Comparison of ENCODE assay signal across 22 mouse cellular contexts in the genomic region with DNA sequence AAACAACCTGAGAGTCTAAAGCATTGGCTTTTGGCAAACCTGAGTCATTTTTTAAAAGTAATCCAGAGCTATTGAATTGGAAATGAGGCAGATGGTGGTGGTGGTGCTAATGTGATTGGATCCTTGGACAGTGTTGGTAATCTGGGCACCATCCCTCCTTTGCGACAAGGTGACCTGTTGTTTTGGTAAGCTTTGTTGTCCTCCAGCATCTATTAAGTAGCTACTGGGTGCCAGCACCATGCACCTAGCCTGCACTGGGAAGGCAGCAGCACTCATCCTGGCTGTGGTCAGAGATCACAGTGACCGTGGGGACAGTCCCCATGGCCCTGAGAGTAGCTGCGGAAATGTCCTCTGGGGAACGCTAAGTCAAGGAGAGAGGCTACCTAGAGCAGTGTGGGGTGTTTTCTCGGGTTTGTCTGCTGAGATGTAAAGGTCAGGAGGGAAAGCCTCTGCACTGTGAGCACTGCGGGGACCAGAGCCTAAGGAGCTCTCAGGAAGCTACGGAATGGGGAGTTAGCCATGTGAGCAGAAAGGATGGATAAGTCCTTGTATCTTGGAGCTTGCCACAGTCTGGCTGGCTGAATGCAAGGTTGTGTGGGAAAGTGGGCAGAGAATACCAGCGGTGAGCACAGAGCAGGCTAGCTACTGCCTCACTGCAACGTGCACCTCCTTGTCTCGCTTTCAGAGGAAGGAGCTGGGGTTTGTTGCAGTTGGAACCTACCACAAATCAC.
DNase-seq lines count a peak whose midpoint lies in the region; ATAC-seq and TF ChIP-seq lines count a peak whose summit lies in the region.
"Had no signal": no experiment of that assay in that cellular context is flagged by ENCODE, and none has a peak within 500 bp of the region (broad histone marks: within the 10 kb centered on the region; RNA-seq: fewer than 3 reads in every experiment).

No protein-coding gene starts in this region.

- peak overlapping the region; percentile 1 for H3K4me2 ChIP-seq in heart, embryonic 11.5 days
- no peak overlapping the region for H3K4me2 ChIP-seq in hindbrain, embryonic 13.5 days
- no peak overlapping the region for H3K4me2 ChIP-seq in midbrain, postnatal 0 days (ENCODE audit: low read depth, low read length, poor library complexity, severe bottlenecking)
- H3K4me2 ChIP-seq in midbrain, embryonic 14.5 days (ENCODE audit: low read length): no peak overlapping the region
- H3K4me2 ChIP-seq: embryonic facial prominence, embryonic 12.5 days; forebrain, embryonic 15.5 days; hindbrain, embryonic 12.5 days; intestine, embryonic 15.5 days; limb, embryonic 13.5 days; liver, embryonic 13.5 days; lung, embryonic 14.5 days; neural tube, embryonic 13.5 days had no signal

- 55% methylated on average over 10 of the region's 10 CpGs for WGBS in heart, embryonic 11.5 days (ENCODE audit: insufficient replicate concordance)
- 84% methylated on average over 10 of the region's 10 CpGs for WGBS in hindbrain, embryonic 13.5 days
- WGBS in hindbrain, embryonic 10.5 days: 88% methylated on average over 10 of the region's 10 CpGs
- WGBS in midbrain, postnatal 0 days: 77% methylated on average over 10 of the region's 10 CpGs
- WGBS in midbrain, embryonic 14.5 days: 79% methylated on average over 10 of the region's 10 CpGs

- ATAC-seq in heart, embryonic 11.5 days (replicated peaks; ENCODE audit: insufficient number of reproducible peaks, low FRiP score, low TSS enrichment): no peak
- no peak for ATAC-seq in hindbrain, embryonic 13.5 days (ENCODE audit: low FRiP score)
- ATAC-seq in midbrain, postnatal 0 days (ENCODE audit: low FRiP score): no peak
- ATAC-seq in midbrain, embryonic 14.5 days (ENCODE audit: low FRiP score, low TSS enrichment): no peak
- ATAC-seq: CD4-positive, CD25-positive, alpha-beta regulatory T cell, adult 4 months; forebrain, embryonic 15.5 days; intestine, embryonic 15.5 days had no signal

- no peaks in the 10 kb centered on the region for H3K9me3 ChIP-seq in heart, embryonic 11.5 days (replicated peaks; ENCODE audit: control insufficient read depth, low read length)
- no peaks in the 10 kb centered on the region for H3K9me3 ChIP-seq in hindbrain, embryonic 13.5 days
- no peaks in the 10 kb centered on the region for H3K9me3 ChIP-seq in hindbrain, embryonic 10.5 days
- H3K9me3 ChIP-seq in midbrain, postnatal 0 days (ENCODE audit: low read length): no peaks in the 10 kb centered on the region
- no peaks in the 10 kb centered on the region for H3K9me3 ChIP-seq in midbrain, embryonic 14.5 days (ENCODE audit: control insufficient read depth, low read length)
- H3K9me3 ChIP-seq: embryonic facial prominence, embryonic 12.5 days; forebrain, embryonic 15.5 days; hindbrain, embryonic 12.5 days; intestine, embryonic 15.5 days; limb, embryonic 13.5 days; liver, embryonic 13.5 days; neural tube, embryonic 13.5 days had no signal

- no peak overlapping the region for H3K4me3 ChIP-seq in heart, embryonic 11.5 days (ENCODE audit: low read depth, low read length)
- no peak overlapping the region for H3K4me3 ChIP-seq in hindbrain, embryonic 13.5 days
- H3K4me3 ChIP-seq in hindbrain, embryonic 10.5 days: no peak overlapping the region
- no peak overlapping the region for H3K4me3 ChIP-seq in midbrain, postnatal 0 days (ENCODE audit: low read depth, low read length)
- H3K4me3 ChIP-seq in midbrain, embryonic 14.5 days (replicated peaks; ENCODE audit: low read depth, low read length): no peak overlapping the region
- H3K4me3 ChIP-seq: embryonic facial prominence, embryonic 12.5 days; forebrain, embryonic 15.5 days; hindbrain, embryonic 12.5 days; intestine, embryonic 15.5 days; limb, embryonic 13.5 days; liver, embryonic 13.5 days; neural tube, embryonic 13.5 days had no signal

- no peaks in the 10 kb centered on the region for H3K27me3 ChIP-seq in heart, embryonic 11.5 days (ENCODE audit: control insufficient read depth, insufficient read depth, low read length)
- H3K27me3 ChIP-seq in hindbrain, embryonic 13.5 days: no peaks in the 10 kb centered on the region
- no peaks in the 10 kb centered on the region for H3K27me3 ChIP-seq in hindbrain, embryonic 10.5 days (ENCODE audit: insufficient read depth, poor library complexity, severe bottlenecking)
- no peaks in the 10 kb centered on the region for H3K27me3 ChIP-seq in midbrain, postnatal 0 days (ENCODE audit: insufficient read depth, low read length)
- no peaks in the 10 kb centered on the region for H3K27me3 ChIP-seq in midbrain, embryonic 14.5 days (ENCODE audit: control insufficient read depth, insufficient read depth, low read length)
- H3K27me3 ChIP-seq: embryonic facial prominence, embryonic 12.5 days; forebrain, embryonic 15.5 days; hindbrain, embryonic 12.5 days; intestine, embryonic 15.5 days; limb, embryonic 13.5 days; liver, embryonic 13.5 days; neural tube, embryonic 13.5 days had no signal

- H3K27ac ChIP-seq in heart, embryonic 11.5 days (ENCODE audit: low read depth, low read length): peak overlapping the region; percentile 47
- H3K27ac ChIP-seq in hindbrain, embryonic 13.5 days: peak overlapping the region; percentile 12; the same call in 1 of the 2 replicates
- H3K27ac ChIP-seq in hindbrain, embryonic 10.5 days: no peak overlapping the region
- 0 out of 2 replicates have a peak overlapping the region, but pooled peaks have one; percentile 12 for H3K27ac ChIP-seq in midbrain, postnatal 0 days (ENCODE audit: low read depth, low read length)
- no peak overlapping the region; the same call in 1 of the 2 replicates for H3K27ac ChIP-seq in midbrain, embryonic 14.5 days (replicated peaks; ENCODE audit: low read depth, low read length)
- H3K27ac ChIP-seq: embryonic facial prominence, embryonic 12.5 days; forebrain, embryonic 15.5 days; hindbrain, embryonic 12.5 days; intestine, embryonic 15.5 days; limb, embryonic 13.5 days; liver, embryonic 13.5 days; neural tube, embryonic 13.5 days had no signal

- intact Hi-C loops in heart, postnatal 36 days (cut with DNase I): no loop called here

- TF ChIP-seq CTCF in midbrain, postnatal 0 days (IDR thresholded peaks at IDR 0.05): no peak

- H3K4me1 ChIP-seq in heart, embryonic 11.5 days (ENCODE audit: control insufficient read depth, insufficient read depth, low read length): peaks cover 26% of the 10 kb centered on the region
- no peaks in the 10 kb centered on the region for H3K4me1 ChIP-seq in hindbrain, embryonic 13.5 days (replicated peaks)
- peaks cover 8% of the 10 kb centered on the region; the same call in 1 of the 2 replicates for H3K4me1 ChIP-seq in hindbrain, embryonic 10.5 days (replicated peaks)
- no peaks in the 10 kb centered on the region for H3K4me1 ChIP-seq in midbrain, postnatal 0 days (ENCODE audit: insufficient read depth, low read length)
- no peaks in the 10 kb centered on the region for H3K4me1 ChIP-seq in midbrain, embryonic 14.5 days (ENCODE audit: control insufficient read depth, insufficient read depth, low read length)
- H3K4me1 ChIP-seq: embryonic facial prominence, embryonic 12.5 days; limb, embryonic 13.5 days; liver, embryonic 13.5 days had no signal

- peaks cover 32% of the 10 kb centered on the region for H3K36me3 ChIP-seq in heart, embryonic 11.5 days (ENCODE audit: control insufficient read depth, insufficient read depth, low read length)
- H3K36me3 ChIP-seq in hindbrain, embryonic 13.5 days: peaks cover 61% of the 10 kb centered on the region
- H3K36me3 ChIP-seq in hindbrain, embryonic 10.5 days: peaks cover 100% of the 10 kb centered on the region
- H3K36me3 ChIP-seq in midbrain, postnatal 0 days (ENCODE audit: insufficient read depth, low read length): peaks cover 48% of the 10 kb centered on the region
- H3K36me3 ChIP-seq in midbrain, embryonic 14.5 days (ENCODE audit: control insufficient read depth, insufficient read depth, low read length): peaks cover 78% of the 10 kb centered on the region

- DNase-seq in cerebellum, adult 18-20 months: peak; percentile 39 to 51
- no peak for DNase-seq in cerebellum, postnatal 14 days
- DNase-seq in heart, postnatal 36 days: no peak
- no peak for DNase-seq in hindbrain, embryonic 10.5 days (ENCODE audit: low spot score)
- DNase-seq in midbrain, postnatal 0 days (ENCODE audit: low spot score): no peak
- no peak for DNase-seq in midbrain, embryonic 14.5 days
- DNase-seq: adrenal gland, postnatal 25 days; kidney, adult 9 months; kidney, postnatal 25 days; liver, embryonic 13.5 days; lung, embryonic 14.5 days; lung, postnatal 36 days; thymus, postnatal 14 days had no signal

- H3K9ac ChIP-seq in heart, embryonic 11.5 days (ENCODE audit: low read depth, low read length): no peak overlapping the region
- no peak overlapping the region for H3K9ac ChIP-seq in hindbrain, embryonic 13.5 days
- H3K9ac ChIP-seq in midbrain, postnatal 0 days (replicated peaks; ENCODE audit: low read length, poor library complexity, severe bottlenecking): no peak overlapping the region
- H3K9ac ChIP-seq in midbrain, embryonic 14.5 days (replicated peaks; ENCODE audit: low read length): no peak overlapping the region
- H3K9ac ChIP-seq: embryonic facial prominence, embryonic 12.5 days; hindbrain, embryonic 12.5 days; intestine, embryonic 15.5 days; limb, embryonic 13.5 days; liver, embryonic 13.5 days; lung, embryonic 14.5 days; neural tube, embryonic 13.5 days had no signal

Comparison
In these comparisons a context has a peak if more than half of its experiments do, and no peak if none do; other contexts are left out.
1. DNase-seq: peak in cerebellum, adult 18-20 months (2 of 2); none in cerebellum, postnatal 14 days (0 of 2), heart, postnatal 36 days (0 of 2), hindbrain, embryonic 10.5 days (single experiment), midbrain, postnatal 0 days (single experiment) and midbrain, embryonic 14.5 days (single experiment).
2. H3K27ac ChIP-seq: peak in heart, embryonic 11.5 days (single experiment), hindbrain, embryonic 13.5 days (single experiment) and midbrain, postnatal 0 days (single experiment); none in hindbrain, embryonic 10.5 days (single experiment) and midbrain, embryonic 14.5 days (single experiment).